Mouse (Mus musculus) cortical plate, adult 2 months (tissue): ENCODE measurements around the gene Uqcrc1.

Experiments
- CTCF ChIP-seq: fragments of 200-500 bp; IDR thresholded peaks from 2 replicates; pipeline ENCODE4 v1.5.1; 2011; ENCODE audit warnings: mild to moderate bottlenecking, control low read depth, low read length; ENCODE audit not compliant: insufficient read depth; ENCODE audit errors: extremely low read depth
- POLR2A ChIP-seq: fragments of 200-500 bp; IDR thresholded peaks from 2 replicates; pipeline ENCODE4 v1.6.1; 2011; ENCODE audit warnings: mild to moderate bottlenecking, low read length, control low read depth; ENCODE audit not compliant: insufficient read depth; ENCODE audit errors: extremely low read depth

DNA sequence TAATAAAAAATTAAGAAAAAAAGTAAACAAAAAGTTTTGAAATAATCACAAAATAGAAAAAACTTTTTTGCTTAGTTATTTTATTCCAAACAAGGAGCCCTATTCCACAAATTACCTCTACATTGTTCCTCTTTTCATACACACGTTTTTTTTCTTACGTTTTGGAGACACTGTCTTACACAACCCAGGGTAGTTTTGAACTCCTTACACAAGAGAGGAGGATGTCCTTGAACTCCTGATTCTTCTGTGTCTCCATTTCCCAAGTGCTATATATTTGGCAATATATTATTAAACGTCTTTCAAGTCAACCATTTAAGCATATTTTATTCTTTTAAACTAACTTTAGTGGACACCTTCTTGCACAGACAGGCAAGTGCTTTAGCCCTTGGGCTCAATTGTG lies 442 bp upstream of the Uqcrc1 start:
- TF ChIP-seq POLR2A (no peak), CTCF (no peak)
